Mouse (Mus musculus) small intestine, adult 2 months (tissue): ENCODE measurements at regions not wholly inside any gene's neighbourhood (a gene's known extent, or its start where the extent isn't known, plus 50 kb on each side); places are given as distances from the start of the nearest gene placed in this dataset.

Experiments used
- CTCF ChIP-seq: fragments of 200-500 bp; IDR thresholded peaks from 2 replicates; pipeline ENCODE4 v1.5.1; 2012; ENCODE audit warnings: low read depth, mild to moderate bottlenecking, control low read depth, inconsistent platforms, low read length, moderate library complexity, mixed read lengths; ENCODE audit not compliant: insufficient replicate concordance, insufficient read length; ENCODE audit errors: extremely low read depth
- POLR2A ChIP-seq: fragments of 200-500 bp; IDR thresholded peaks from 2 replicates; pipeline ENCODE4 v1.6.1; 2012; ENCODE audit warnings: low read depth, mild to moderate bottlenecking, control low read depth, inconsistent platforms, low read length, moderate library complexity

DNA sequence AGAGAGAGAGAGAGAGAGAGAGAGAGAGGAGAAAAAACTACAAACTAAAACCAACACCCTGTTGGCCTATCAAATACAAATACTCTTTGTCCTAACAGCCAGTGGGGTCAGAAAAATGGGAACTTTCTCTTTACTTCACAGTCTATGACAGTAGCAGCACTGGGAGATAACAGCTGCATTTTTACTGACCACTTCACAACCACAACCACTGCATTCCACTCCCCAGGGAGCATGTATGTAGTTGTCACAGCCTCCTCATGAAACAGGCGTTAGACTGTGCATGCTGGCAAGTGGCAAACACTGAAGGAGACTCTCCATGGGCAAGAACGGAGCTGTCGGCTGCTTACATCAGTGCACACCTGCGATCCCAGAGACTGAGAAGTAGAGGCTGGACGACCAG, 196.2 kb upstream of the Jmjd1c start:
- TF ChIP-seq POLR2A: no peak
- TF ChIP-seq CTCF: no peak
